11 mouse cellular contexts compared by ENCODE assay signal in genomic region chr13:104061975-104062750, GRCm38 (mm10). TPM values are rescaled to one million over a fixed set of nuclear protein-coding genes. Genes with fewer than 3 reads are reported as not detected.
DNase-seq lines count a peak whose midpoint lies in the region; ATAC-seq and TF ChIP-seq lines count a peak whose summit lies in the region.
"Had no signal": no experiment of that assay in that cellular context is flagged by ENCODE, and none has a peak within 500 bp of the region (broad histone marks: within the 10 kb centered on the region; RNA-seq: fewer than 3 reads in every experiment).

No protein-coding gene starts in this region.

- H3K27me3 ChIP-seq in limb, embryonic 11.5 days (ENCODE audit: control insufficient read depth, insufficient read depth, low read length) = no peaks in the 10 kb centered on the region
- H3K27me3 ChIP-seq: kidney, embryonic 15.5 days had no signal

- H3K9ac ChIP-seq in limb, embryonic 11.5 days (ENCODE audit: low read length) = no peak overlapping the region
- H3K9ac ChIP-seq: kidney, embryonic 15.5 days had no signal

- no peaks in the 10 kb centered on the region for H3K9me3 ChIP-seq in limb, embryonic 11.5 days (ENCODE audit: control insufficient read depth, low read length)
- H3K9me3 ChIP-seq: kidney, embryonic 15.5 days had no signal

- DNase-seq in layer of hippocampus, adult 2 months (ENCODE audit: low spot score in 2 of 2) = no peak
- DNase-seq in layer of hippocampus, postnatal 36 days = no peak
- peak; percentile 41 to 55 for DNase-seq in adrenal gland, postnatal 36 days
- peak; percentile 83 for DNase-seq in cerebellum, adult 9-11 months
- DNase-seq in limb, embryonic 11.5 days (ENCODE audit: low spot score) = peak; percentile 55
- DNase-seq in urinary bladder, postnatal 10 days (ENCODE audit: low spot score) = no peak
- DNase-seq in urinary bladder, postnatal 14 days (ENCODE audit: low spot score) = no peak
- no peak for DNase-seq in layer of hippocampus, adult 9-11 months
- DNase-seq: gastrocnemius, postnatal 36 days had no signal

- no peaks in the 10 kb centered on the region for H3K36me3 ChIP-seq in limb, embryonic 11.5 days (ENCODE audit: control insufficient read depth, insufficient read depth, low read length)

- peak; percentile 91 for ATAC-seq in limb, embryonic 11.5 days (ENCODE audit: insufficient number of reproducible peaks, low FRiP score, low TSS enrichment, low read depth)

- H3K4me2 ChIP-seq in limb, embryonic 11.5 days (ENCODE audit: low read depth, severe bottlenecking) = no peak overlapping the region
- H3K4me2 ChIP-seq: kidney, embryonic 15.5 days; liver, embryonic 11.5 days had no signal

- no peak overlapping the region for H3K4me3 ChIP-seq in layer of hippocampus, adult 2 months
- H3K4me3 ChIP-seq in limb, embryonic 11.5 days (ENCODE audit: low read depth, low read length) = no peak overlapping the region
- H3K4me3 ChIP-seq: kidney, embryonic 15.5 days had no signal

- H3K27ac ChIP-seq in layer of hippocampus, adult 2 months = peak overlapping the region; percentile 61; the same call in 1 of the 2 replicates
- peak overlapping the region; percentile 56 for H3K27ac ChIP-seq in limb, embryonic 11.5 days (replicated peaks; ENCODE audit: low read depth, low read length)
- H3K27ac ChIP-seq: kidney, embryonic 15.5 days had no signal

- H3K4me1 ChIP-seq in limb, embryonic 11.5 days (ENCODE audit: control insufficient read depth, insufficient read depth, low read length) = peaks cover 10% of the 10 kb centered on the region
- H3K4me1 ChIP-seq: kidney, embryonic 15.5 days had no signal

- 18% methylated on average over 2 of the region's 2 CpGs for WGBS in limb, embryonic 11.5 days

- TF ChIP-seq CTCF in layer of hippocampus, adult 2 months (conservative IDR thresholded peaks at IDR 0.05) = no peak

RNA-seq across cellular contexts. Expression of gene Nln, which starts 47.3 kb away (rescaled TPM):
- total RNA-seq in layer of hippocampus, adult 2 months (2021) = 10 to 100 TPM; 20.6 to 20.7 TPM
- 10 to 100 TPM; 19.9 to 25.7 TPM for total RNA-seq in layer of hippocampus, postnatal 36 days (2021)
- total RNA-seq in adrenal gland, postnatal 36 days (2021) = 10 to 100 TPM; 20.0 to 21.0 TPM
- polyA plus RNA-seq in limb, embryonic 11.5 days (2014; fragmentation: Nextera tagmentation; extraction: Ambion mirVana) = 21.0 and 22.7 TPM in 2 replicates

RNA-seq across cellular contexts. Expression of gene Sgtb, which starts 47.4 kb away (rescaled TPM):
- total RNA-seq in layer of hippocampus, adult 2 months (2021) = 10 to 100 TPM; 72.5 to 81.0 TPM
- 10 to 100 TPM; 69.0 to 76.2 TPM for total RNA-seq in layer of hippocampus, postnatal 36 days (2021)
- total RNA-seq in adrenal gland, postnatal 36 days (2021) = 10 to 100 TPM in 1 of 2 experiments, 1 to 10 TPM in 1; 5.3 to 20.0 TPM
- 9.1 and 9.4 TPM in 2 replicates for polyA plus RNA-seq in limb, embryonic 11.5 days (2014; fragmentation: Nextera tagmentation; extraction: Ambion mirVana)

Comparison
In these comparisons a context has a peak if more than half of its experiments do, and no peak if none do; other contexts are left out.
1. DNase-seq: peak in adrenal gland, postnatal 36 days (2 of 2), cerebellum, adult 9-11 months (single experiment) and limb, embryonic 11.5 days (single experiment); none in layer of hippocampus, adult 2 months (0 of 2), layer of hippocampus, postnatal 36 days (0 of 2), urinary bladder, postnatal 10 days (single experiment), urinary bladder, postnatal 14 days (single experiment) and layer of hippocampus, adult 9-11 months (single experiment).